In the genomic region with DNA sequence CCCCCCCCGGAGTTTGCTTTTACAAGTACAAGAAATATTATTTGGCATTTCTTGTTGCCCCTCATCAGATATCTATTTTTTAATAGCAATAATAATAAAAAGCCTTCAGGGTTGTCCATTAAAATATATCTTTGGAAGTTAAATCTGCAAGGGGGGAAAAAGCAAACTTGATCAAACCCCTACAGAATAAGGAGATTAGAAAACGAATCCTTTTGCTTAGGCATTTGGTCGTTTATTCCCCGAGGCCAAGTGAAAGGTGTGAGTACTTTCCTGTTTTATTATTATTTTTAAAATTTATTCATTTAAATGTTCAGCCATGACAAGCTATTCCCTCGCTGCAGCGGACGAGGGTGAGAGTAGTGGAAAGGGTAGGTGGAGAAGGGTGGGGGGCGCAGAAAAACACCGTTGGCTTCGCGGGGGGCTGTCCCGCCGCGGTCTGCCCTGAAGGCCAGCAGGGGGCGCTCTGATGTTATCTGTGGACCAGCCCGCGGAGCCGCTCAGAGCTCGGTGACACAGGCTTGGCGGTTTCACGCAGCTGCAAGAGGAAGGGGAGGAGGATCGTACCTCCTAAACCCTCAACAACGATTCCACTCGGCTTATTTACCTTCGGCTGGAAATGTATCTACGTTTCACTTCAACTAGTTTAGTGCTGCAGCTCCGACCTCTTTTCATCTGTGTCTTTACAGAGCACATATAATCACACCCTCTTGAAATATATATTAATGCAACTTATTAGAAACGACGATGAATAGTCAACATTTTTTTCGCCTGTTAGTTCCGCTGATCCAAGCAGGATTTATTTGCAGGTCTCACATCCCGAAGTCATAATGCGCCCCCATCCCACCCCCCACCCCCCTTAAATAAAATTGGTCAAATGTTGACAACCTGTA, we compare ENCODE assay signal across 8 mouse cellular contexts.
A peak's percentile ranks its signal among the peaks of the same experiment; 100 is the strongest.
DNase-seq lines count a peak whose midpoint lies in the region; ATAC-seq and TF ChIP-seq lines count a peak whose summit lies in the region.

No protein-coding gene starts in this region.

- peak; percentile 91 for TF ChIP-seq CTCF in C2C12 (IDR thresholded peaks at IDR 0.05; ENCODE audit: control insufficient read depth, insufficient read depth, insufficient read length)
- TF ChIP-seq CTCF in stomach, postnatal 0 days (IDR thresholded peaks at IDR 0.05; ENCODE audit: low read depth) = peak; percentile 95

- H3K36me3 ChIP-seq in C2C12 (ENCODE audit: control insufficient read depth, insufficient read depth) = no peaks in the 10 kb centered on the region
- no peaks in the 10 kb centered on the region for H3K36me3 ChIP-seq in forebrain, embryonic 12.5 days (replicated peaks)
- H3K36me3 ChIP-seq in heart, embryonic 16.5 days (ENCODE audit: control insufficient read depth, insufficient read depth) = no peaks in the 10 kb centered on the region
- H3K36me3 ChIP-seq in liver, embryonic 12.5 days = no peaks in the 10 kb centered on the region
- no peaks in the 10 kb centered on the region for H3K36me3 ChIP-seq in stomach, postnatal 0 days (ENCODE audit: control insufficient read depth, insufficient read depth, low read length)

- H3K79me2 ChIP-seq in C2C12 (ENCODE audit: control insufficient read depth, insufficient read depth) = no peaks in the 10 kb centered on the region

- H3K4me3 ChIP-seq in C2C12 (ENCODE audit: insufficient read depth, poor library complexity, severe bottlenecking) = peak overlapping the region; percentile 34
- H3K4me3 ChIP-seq in forebrain, embryonic 12.5 days (replicated peaks) = peak overlapping the region; percentile 30
- H3K4me3 ChIP-seq in heart, embryonic 16.5 days (ENCODE audit: low read length) = peak overlapping the region; percentile 50
- H3K4me3 ChIP-seq in liver, embryonic 12.5 days = peak overlapping the region; percentile 26
- peak overlapping the region; percentile 34 for H3K4me3 ChIP-seq in stomach, postnatal 0 days (ENCODE audit: low read depth, low read length)

- H3K4me1 ChIP-seq in forebrain, embryonic 12.5 days = peaks cover 55% of the 10 kb centered on the region
- H3K4me1 ChIP-seq in heart, embryonic 16.5 days (ENCODE audit: control insufficient read depth, insufficient read depth, low read length) = peaks cover 22% of the 10 kb centered on the region
- 0 out of 2 replicates have a peak, but pooled peaks cover 9% of the 10 kb centered on the region for H3K4me1 ChIP-seq in liver, embryonic 12.5 days
- H3K4me1 ChIP-seq in stomach, postnatal 0 days (replicated peaks; ENCODE audit: control insufficient read depth, insufficient read depth) = peaks cover 4% of the 10 kb centered on the region

- H3K27me3 ChIP-seq in C2C12 (ENCODE audit: control insufficient read depth, insufficient read depth, insufficient read length) = no peaks in the 10 kb centered on the region
- peaks cover 53% of the 10 kb centered on the region for H3K27me3 ChIP-seq in forebrain, embryonic 12.5 days
- peaks cover 23% of the 10 kb centered on the region for H3K27me3 ChIP-seq in heart, embryonic 16.5 days (ENCODE audit: control insufficient read depth, insufficient read depth, low read length)
- H3K27me3 ChIP-seq in liver, embryonic 12.5 days (replicated peaks) = peaks cover 97% of the 10 kb centered on the region
- no peaks in the 10 kb centered on the region for H3K27me3 ChIP-seq in stomach, postnatal 0 days (ENCODE audit: control insufficient read depth, insufficient read depth, low read length)

- TF ChIP-seq EP300 in stomach, postnatal 0 days (optimal IDR thresholded peaks at IDR 0.05) = no peak

- peak overlapping the region; percentile 78 for H3K27ac ChIP-seq in forebrain, embryonic 12.5 days
- H3K27ac ChIP-seq in heart, embryonic 16.5 days (ENCODE audit: low read length) = 0 out of 2 replicates have a peak overlapping the region, but pooled peaks have one; percentile 8
- H3K27ac ChIP-seq in liver, embryonic 12.5 days = no peak overlapping the region
- H3K27ac ChIP-seq in stomach, postnatal 0 days (replicated peaks) = no peak overlapping the region

- peak overlapping the region; percentile 1 for H3K9ac ChIP-seq in forebrain, embryonic 12.5 days
- H3K9ac ChIP-seq in heart, embryonic 16.5 days (ENCODE audit: low read length) = peak overlapping the region; percentile 49
- H3K9ac ChIP-seq in liver, embryonic 12.5 days = no peak overlapping the region
- no peak overlapping the region for H3K9ac ChIP-seq in stomach, postnatal 0 days (ENCODE audit: low read length)

- H3K9me3 ChIP-seq in forebrain, embryonic 12.5 days = no peaks in the 10 kb centered on the region
- no peaks in the 10 kb centered on the region for H3K9me3 ChIP-seq in heart, embryonic 16.5 days (replicated peaks; ENCODE audit: control insufficient read depth, low read length)
- H3K9me3 ChIP-seq in liver, embryonic 12.5 days (replicated peaks) = no peaks in the 10 kb centered on the region
- no peaks in the 10 kb centered on the region for H3K9me3 ChIP-seq in stomach, postnatal 0 days (ENCODE audit: control insufficient read depth, low read length)

- DNase-seq in brain, adult 2 months (ENCODE audit: low read depth, low spot score) = peak; percentile 92
- peak; percentile 91 to 95 for DNase-seq in kidney, postnatal 25 days
- DNase-seq in neural tube, embryonic 10.5 days (ENCODE audit: extremely low spot score, low spot score) = peak; percentile 92
- DNase-seq in stomach, postnatal 0 days (ENCODE audit: low spot score) = peak; percentile 88

- peak overlapping the region; percentile 59 for H3K4me2 ChIP-seq in forebrain, embryonic 12.5 days
- H3K4me2 ChIP-seq in heart, embryonic 16.5 days (ENCODE audit: low read depth, low read length) = peak overlapping the region; percentile 75
- H3K4me2 ChIP-seq in liver, embryonic 12.5 days = peak overlapping the region; percentile 52
- peak overlapping the region; percentile 55 for H3K4me2 ChIP-seq in stomach, postnatal 0 days (replicated peaks; ENCODE audit: low read depth)

- peak; percentile 73 for ATAC-seq in forebrain, embryonic 12.5 days (ENCODE audit: low FRiP score)
- peak; percentile 64 for ATAC-seq in heart, embryonic 16.5 days (replicated peaks; ENCODE audit: extremely low read depth, insufficient read depth, low FRiP score)
- ATAC-seq in liver, embryonic 12.5 days = 0 out of 2 replicates have a peak, but pooled peaks have one; percentile 45
- peak; percentile 78 for ATAC-seq in stomach, postnatal 0 days (ENCODE audit: low FRiP score, low TSS enrichment)

- WGBS in forebrain, embryonic 12.5 days = under 1% methylated on average over 32 of the region's 33 CpGs
- under 1% methylated on average over 33 of the region's 33 CpGs for WGBS in heart, embryonic 16.5 days
- WGBS in liver, embryonic 12.5 days (ENCODE audit: insufficient replicate concordance) = 1% methylated on average over 33 of the region's 33 CpGs
- 1% methylated on average over 33 of the region's 33 CpGs for WGBS in stomach, postnatal 0 days

- H3K79me3 ChIP-seq in C2C12 (ENCODE audit: low read depth) = no peaks in the 10 kb centered on the region

- H3ac ChIP-seq in C2C12 (ENCODE audit: control insufficient read depth, insufficient read length, low read depth) = no peak overlapping the region

TF ChIP-seq in C2C12, 6 proteins besides CTCF, POLR2A, EP300 and RAD21:
- no peak for TF ChIP-seq CEBPB (IDR thresholded peaks at IDR 0.05; ENCODE audit: low read depth)
- TF ChIP-seq MYOG (IDR thresholded peaks at IDR 0.05; ENCODE audit: control insufficient read depth, extremely low read depth, insufficient read length) = no peak
- TF ChIP-seq MAX (IDR thresholded peaks at IDR 0.05) = no peak
- TF ChIP-seq USF1 (IDR thresholded peaks at IDR 0.05; ENCODE audit: low read depth) = no peak
- TF ChIP-seq FOSL1 (IDR thresholded peaks at IDR 0.05; ENCODE audit: insufficient read depth, low read length, poor library complexity, severe bottlenecking) = no peak
- no peak for TF ChIP-seq MYOD1 (IDR thresholded peaks at IDR 0.05; ENCODE audit: control insufficient read depth, insufficient read length, low read depth)

Comparison
In these comparisons a context has a peak if more than half of its experiments do, and no peak if none do; other contexts are left out.
1. H3K27ac ChIP-seq: peak in forebrain, embryonic 12.5 days (single experiment) and heart, embryonic 16.5 days (single experiment); none in liver, embryonic 12.5 days (single experiment) and stomach, postnatal 0 days (single experiment).
2. H3K9ac ChIP-seq: peak in forebrain, embryonic 12.5 days (single experiment) and heart, embryonic 16.5 days (single experiment); none in liver, embryonic 12.5 days (single experiment) and stomach, postnatal 0 days (single experiment).
3. Peak in every context shown above with its lines, with median percentiles within 50 percentile points of each other: H3K4me3 ChIP-seq, DNase-seq, ATAC-seq and H3K4me2 ChIP-seq.